Comparison of ENCODE assay signal across 8 mouse cellular contexts in genomic region chr17:35700371-35700961, GRCm38 (mm10). TPM values are rescaled to one million over a fixed set of nuclear protein-coding genes. Genes with fewer than 3 reads are reported as not detected.
A peak's percentile ranks its signal among the peaks of the same experiment; 100 is the strongest.
DNase-seq lines count a peak whose midpoint lies in the region; ATAC-seq lines count a peak whose summit lies in the region.

No protein-coding gene starts in this region.

- H3K9me3 ChIP-seq in forebrain, embryonic 10.5 days = peaks cover 4% of the 10 kb centered on the region
- 0 out of 2 replicates have a peak, but pooled peaks cover under 1% of the 10 kb centered on the region for H3K9me3 ChIP-seq in heart, embryonic 15.5 days (replicated peaks)
- H3K9me3 ChIP-seq in liver, embryonic 12.5 days (replicated peaks) = no peaks in the 10 kb centered on the region
- no peaks in the 10 kb centered on the region for H3K9me3 ChIP-seq in neural tube, embryonic 11.5 days (ENCODE audit: control insufficient read depth, low read length)

- peaks cover 26% of the 10 kb centered on the region for H3K36me3 ChIP-seq in forebrain, embryonic 10.5 days (replicated peaks)
- peaks cover 4% of the 10 kb centered on the region; the same call in 1 of the 2 replicates for H3K36me3 ChIP-seq in heart, embryonic 15.5 days
- no peaks in the 10 kb centered on the region; the same call in 1 of the 2 replicates for H3K36me3 ChIP-seq in liver, embryonic 12.5 days
- no peaks in the 10 kb centered on the region for H3K36me3 ChIP-seq in neural tube, embryonic 11.5 days (ENCODE audit: control insufficient read depth, insufficient read depth, low read length)

- peak overlapping the region; percentile 99 for H3K27ac ChIP-seq in forebrain, embryonic 10.5 days
- peak overlapping the region; percentile 96 for H3K27ac ChIP-seq in heart, embryonic 15.5 days
- H3K27ac ChIP-seq in liver, embryonic 12.5 days = peak overlapping the region; percentile 54; the same call in 1 of the 2 replicates
- peak overlapping the region; percentile 95 for H3K27ac ChIP-seq in neural tube, embryonic 11.5 days (ENCODE audit: low read depth, low read length)

- H3K27me3 ChIP-seq in forebrain, embryonic 10.5 days (ENCODE audit: poor library complexity, severe bottlenecking) = peaks cover 57% of the 10 kb centered on the region
- no peaks in the 10 kb centered on the region for H3K27me3 ChIP-seq in heart, embryonic 15.5 days
- peaks cover 98% of the 10 kb centered on the region for H3K27me3 ChIP-seq in liver, embryonic 12.5 days (replicated peaks)
- no peaks in the 10 kb centered on the region for H3K27me3 ChIP-seq in neural tube, embryonic 11.5 days (ENCODE audit: control insufficient read depth, insufficient read depth, low read length)

- peak; percentile 73 for DNase-seq in 3T3-L1 (ENCODE audit: low read depth, low spot score)
- DNase-seq in adrenal gland, postnatal 36 days = peak; percentile 85 to 90
- DNase-seq in forebrain, embryonic 10.5 days (ENCODE audit: extremely low spot score, low spot score) = peak; percentile 46
- peak; percentile 91 for DNase-seq in kidney, postnatal 14 days
- peak; percentile 68 for DNase-seq in neural tube, embryonic 11.5 days (ENCODE audit: low spot score)
- DNase-seq in thymus, adult 18-20 months = peak; percentile 59 to 63

- under 1% methylated on average over 61 of the region's 66 CpGs for WGBS in forebrain, embryonic 10.5 days
- WGBS in heart, embryonic 15.5 days = 1% methylated on average over 43 of the region's 66 CpGs
- WGBS in liver, embryonic 12.5 days (ENCODE audit: insufficient replicate concordance) = 2% methylated on average over 44 of the region's 66 CpGs
- 0% methylated on average over 29 of the region's 66 CpGs for WGBS in neural tube, embryonic 11.5 days

- H3K4me3 ChIP-seq in forebrain, embryonic 10.5 days = peak overlapping the region; percentile 64
- H3K4me3 ChIP-seq in heart, embryonic 15.5 days = peak overlapping the region; percentile 66
- peak overlapping the region; percentile 53 for H3K4me3 ChIP-seq in liver, embryonic 12.5 days
- peak overlapping the region; percentile 87 for H3K4me3 ChIP-seq in neural tube, embryonic 11.5 days (ENCODE audit: low read depth, low read length)

- peak overlapping the region; percentile 76 for H3K9ac ChIP-seq in heart, embryonic 15.5 days
- peak overlapping the region; percentile 41 for H3K9ac ChIP-seq in liver, embryonic 12.5 days
- H3K9ac ChIP-seq in neural tube, embryonic 11.5 days (ENCODE audit: low read length) = peak overlapping the region; percentile 95

- H3K4me1 ChIP-seq in forebrain, embryonic 10.5 days = peaks cover 87% of the 10 kb centered on the region
- H3K4me1 ChIP-seq in heart, embryonic 15.5 days (replicated peaks) = peaks cover 66% of the 10 kb centered on the region
- H3K4me1 ChIP-seq in liver, embryonic 12.5 days = peaks cover 19% of the 10 kb centered on the region
- H3K4me1 ChIP-seq in neural tube, embryonic 11.5 days (ENCODE audit: control insufficient read depth, insufficient read depth, low read length) = peaks cover 25% of the 10 kb centered on the region

- peak overlapping the region; percentile 76 for H3K4me2 ChIP-seq in heart, embryonic 15.5 days
- H3K4me2 ChIP-seq in liver, embryonic 12.5 days = peak overlapping the region; percentile 71
- peak overlapping the region; percentile 92 for H3K4me2 ChIP-seq in neural tube, embryonic 11.5 days (ENCODE audit: low read depth)

- peak; percentile 75 for ATAC-seq in heart, embryonic 15.5 days (replicated peaks; ENCODE audit: insufficient number of reproducible peaks, insufficient read depth, low FRiP score, low read depth)
- peak; percentile 50 for ATAC-seq in liver, embryonic 12.5 days
- ATAC-seq in neural tube, embryonic 11.5 days (ENCODE audit: insufficient read depth, low FRiP score, low TSS enrichment) = no peak

RNA-seq across cellular contexts. Expression of gene Ddr1, which starts 4.0 kb away (rescaled TPM):
- total RNA-seq in adrenal gland, postnatal 36 days (2021) = 10 to 100 TPM; 43.4 to 48.8 TPM
- 105 and 112 TPM in 2 replicates for polyA plus RNA-seq in forebrain, embryonic 10.5 days (2016; fragmentation: Nextera tagmentation; extraction: Ambion mirVana)
- 109 and 125 TPM in 2 replicates for polyA plus RNA-seq in heart, embryonic 15.5 days (2015; fragmentation: Nextera tagmentation; extraction: Ambion mirVana)
- polyA plus RNA-seq in liver, embryonic 12.5 days (2016; fragmentation: Nextera tagmentation; extraction: Ambion mirVana) = 5.7 and 6.1 TPM in 2 replicates
- polyA plus RNA-seq in neural tube, embryonic 11.5 days (2014; fragmentation: Nextera tagmentation; extraction: Ambion mirVana) = 95.8 and 98.1 TPM in 2 replicates

RNA-seq across cellular contexts. Expression of gene Gtf2h4, which starts 26.9 kb away (rescaled TPM):
- 10 to 100 TPM; 20.2 to 23.3 TPM for total RNA-seq in adrenal gland, postnatal 36 days (2021)
- polyA plus RNA-seq in forebrain, embryonic 10.5 days (2016; fragmentation: Nextera tagmentation; extraction: Ambion mirVana) = 59.3 and 62.3 TPM in 2 replicates
- polyA plus RNA-seq in heart, embryonic 15.5 days (2015; fragmentation: Nextera tagmentation; extraction: Ambion mirVana) = 21.3 and 28.7 TPM in 2 replicates
- polyA plus RNA-seq in liver, embryonic 12.5 days (2016; fragmentation: Nextera tagmentation; extraction: Ambion mirVana) = 38.3 and 44.0 TPM in 2 replicates
- 42.9 and 46.1 TPM in 2 replicates for polyA plus RNA-seq in neural tube, embryonic 11.5 days (2014; fragmentation: Nextera tagmentation; extraction: Ambion mirVana)

RNA-seq across cellular contexts. Expression of gene Vars2, which starts 33.1 kb away (rescaled TPM):
- 10 to 100 TPM; 30.8 to 40.0 TPM for total RNA-seq in adrenal gland, postnatal 36 days (2021)
- polyA plus RNA-seq in forebrain, embryonic 10.5 days (2016; fragmentation: Nextera tagmentation; extraction: Ambion mirVana) = 19.3 and 20.2 TPM in 2 replicates
- 11.1 and 16.2 TPM in 2 replicates for polyA plus RNA-seq in heart, embryonic 15.5 days (2015; fragmentation: Nextera tagmentation; extraction: Ambion mirVana)
- 10.7 and 11.8 TPM in 2 replicates for polyA plus RNA-seq in liver, embryonic 12.5 days (2016; fragmentation: Nextera tagmentation; extraction: Ambion mirVana)
- 13.1 and 15.0 TPM in 2 replicates for polyA plus RNA-seq in neural tube, embryonic 11.5 days (2014; fragmentation: Nextera tagmentation; extraction: Ambion mirVana)

RNA-seq across cellular contexts. Expression of gene Mucl3, which starts 57.0 kb away (rescaled TPM):
- not detected for total RNA-seq in adrenal gland, postnatal 36 days (2021)
- polyA plus RNA-seq in forebrain, embryonic 10.5 days (2016; fragmentation: Nextera tagmentation; extraction: Ambion mirVana) = 0.12 and 0.14 TPM in 2 replicates
- 0.22 and 0.23 TPM in 2 replicates for polyA plus RNA-seq in heart, embryonic 15.5 days (2015; fragmentation: Nextera tagmentation; extraction: Ambion mirVana)
- 0.05 TPM in 1 of 2 replicates, not detected in the other for polyA plus RNA-seq in liver, embryonic 12.5 days (2016; fragmentation: Nextera tagmentation; extraction: Ambion mirVana)
- polyA plus RNA-seq in neural tube, embryonic 11.5 days (2014; fragmentation: Nextera tagmentation; extraction: Ambion mirVana) = 0.09 TPM in 1 of 2 replicates, not detected in the other

Comparison
In these comparisons a context has a peak if more than half of its experiments do, and no peak if none do; other contexts are left out.
1. H3K9ac ChIP-seq: peak in every context shown above with its lines; median percentile 95 in neural tube, embryonic 11.5 days; 76 in heart, embryonic 15.5 days; 41 in liver, embryonic 12.5 days.
2. RNA of gene Ddr1, which starts 4.0 kb away (polyA plus RNA-seq): 105 to 112 TPM in forebrain, embryonic 10.5 days, 109 to 125 TPM in heart, embryonic 15.5 days and 95.8 to 98.1 TPM in neural tube, embryonic 11.5 days; 5.7 to 6.1 TPM in liver, embryonic 12.5 days; every median in the first group is over 10 times any median in the second.
3. Peak in every context shown above with its lines, with median percentiles within 50 percentile points of each other: DNase-seq, H3K27ac ChIP-seq, H3K4me3 ChIP-seq and H3K4me2 ChIP-seq.